In the genomic region with DNA sequence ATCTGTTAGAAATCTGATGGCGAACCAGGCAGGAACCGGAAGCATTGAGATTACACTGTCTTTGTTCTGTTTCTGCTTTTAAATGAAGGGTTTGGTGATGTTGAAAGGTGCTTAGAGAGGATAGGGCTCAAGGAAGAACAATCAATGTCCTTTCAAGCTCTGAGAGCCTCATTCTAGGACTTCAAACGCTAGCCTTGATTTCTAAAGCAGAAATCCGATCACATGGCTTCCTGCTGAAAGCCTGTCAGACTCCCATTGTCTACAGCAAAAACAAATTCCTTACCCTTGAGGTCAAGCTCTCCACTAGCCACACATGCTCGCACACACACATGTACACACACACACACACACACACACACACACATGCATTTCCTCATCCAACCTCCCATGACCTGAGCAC, we compare ENCODE assay signal across 27 mouse cellular contexts.
DNase-seq lines count a peak whose midpoint lies in the region; ATAC-seq lines count a peak whose summit lies in the region.
"Had no signal": no experiment of that assay in that cellular context is flagged by ENCODE, and none has a peak within 500 bp of the region (broad histone marks: within the 10 kb centered on the region; RNA-seq: fewer than 3 reads in every experiment).

No protein-coding gene starts in this region.

- peaks cover 64% of the 10 kb centered on the region for H3K27me3 ChIP-seq in heart, embryonic 10.5 days (ENCODE audit: insufficient read depth, poor library complexity, severe bottlenecking)
- no peaks in the 10 kb centered on the region for H3K27me3 ChIP-seq in midbrain, embryonic 14.5 days (ENCODE audit: control insufficient read depth, insufficient read depth, low read length)
- H3K27me3 ChIP-seq in midbrain, embryonic 13.5 days = no peaks in the 10 kb centered on the region
- H3K27me3 ChIP-seq: embryonic facial prominence, embryonic 13.5 days; limb, embryonic 12.5 days; liver, embryonic 15.5 days; midbrain, embryonic 12.5 days; stomach, embryonic 15.5 days had no signal

- 60% methylated on average over 5 of the region's 5 CpGs for WGBS in heart, embryonic 10.5 days
- WGBS in midbrain, embryonic 14.5 days = 6% methylated on average over 5 of the region's 5 CpGs
- 11% methylated on average over 5 of the region's 5 CpGs for WGBS in midbrain, embryonic 13.5 days

- no peaks in the 10 kb centered on the region for H3K9me3 ChIP-seq in heart, embryonic 10.5 days
- no peaks in the 10 kb centered on the region for H3K9me3 ChIP-seq in midbrain, embryonic 14.5 days (ENCODE audit: control insufficient read depth, low read length)
- H3K9me3 ChIP-seq in midbrain, embryonic 13.5 days = no peaks in the 10 kb centered on the region
- H3K9me3 ChIP-seq: embryonic facial prominence, embryonic 13.5 days; forebrain, embryonic 10.5 days; limb, embryonic 12.5 days; liver, embryonic 15.5 days; midbrain, embryonic 12.5 days; stomach, embryonic 15.5 days had no signal

- no peak overlapping the region for H3K4me3 ChIP-seq in heart, embryonic 10.5 days
- no peak overlapping the region for H3K4me3 ChIP-seq in midbrain, embryonic 14.5 days (replicated peaks; ENCODE audit: low read depth, low read length)
- no peak overlapping the region for H3K4me3 ChIP-seq in midbrain, embryonic 13.5 days (replicated peaks)
- H3K4me3 ChIP-seq: embryonic facial prominence, embryonic 13.5 days; forebrain, embryonic 10.5 days; left cerebral cortex, adult 2 months; limb, embryonic 12.5 days; liver, embryonic 15.5 days; midbrain, embryonic 12.5 days; stomach, embryonic 15.5 days had no signal

- no peak overlapping the region for H3K4me2 ChIP-seq in midbrain, embryonic 14.5 days (ENCODE audit: low read length)
- H3K4me2 ChIP-seq in midbrain, embryonic 13.5 days (replicated peaks) = no peak overlapping the region
- H3K4me2 ChIP-seq: embryonic facial prominence, embryonic 13.5 days; hindbrain, embryonic 14.5 days; limb, embryonic 12.5 days; liver, embryonic 15.5 days; lung, embryonic 14.5 days; midbrain, embryonic 12.5 days; stomach, embryonic 15.5 days had no signal

- no peak overlapping the region for H3K27ac ChIP-seq in heart, embryonic 10.5 days
- no peak overlapping the region for H3K27ac ChIP-seq in midbrain, embryonic 14.5 days (replicated peaks; ENCODE audit: low read depth, low read length)
- no peak overlapping the region for H3K27ac ChIP-seq in midbrain, embryonic 13.5 days
- H3K27ac ChIP-seq: embryonic facial prominence, embryonic 13.5 days; hindbrain, embryonic 14.5 days; limb, embryonic 12.5 days; liver, embryonic 15.5 days; midbrain, embryonic 12.5 days; stomach, embryonic 15.5 days had no signal

- no peak overlapping the region for H3K9ac ChIP-seq in midbrain, embryonic 14.5 days (replicated peaks; ENCODE audit: low read length)
- H3K9ac ChIP-seq in midbrain, embryonic 13.5 days (replicated peaks) = no peak overlapping the region
- H3K9ac ChIP-seq: embryonic facial prominence, embryonic 13.5 days; hindbrain, embryonic 14.5 days; limb, embryonic 12.5 days; liver, embryonic 15.5 days; lung, embryonic 14.5 days; midbrain, embryonic 12.5 days; stomach, embryonic 15.5 days had no signal

- DNase-seq in heart, adult 8-10 months (ENCODE audit: low spot score) = peak; percentile 48
- no peak for DNase-seq in heart, embryonic 10.5 days (ENCODE audit: low spot score)
- DNase-seq in midbrain, embryonic 14.5 days = peak; percentile 27
- DNase-seq in embryo, embryonic 10.5 days (ENCODE audit: low spot score) = peak; percentile 43
- no peak for DNase-seq in retina, embryonic 14.5 days (ENCODE audit: low spot score)
- DNase-seq: adrenal gland, postnatal 14 days; cerebellum, adult 18-20 months; cerebellum, postnatal 10 days; heart, postnatal 14 days; kidney, postnatal 14 days; lung, embryonic 14.5 days; lung, postnatal 14 days; retina, postnatal 1 day; right cerebral cortex, postnatal 14 days; thymus, postnatal 14 days had no signal

- no peaks in the 10 kb centered on the region; the same call in 1 of the 2 replicates for H3K4me1 ChIP-seq in heart, embryonic 10.5 days
- no peaks in the 10 kb centered on the region for H3K4me1 ChIP-seq in midbrain, embryonic 14.5 days (ENCODE audit: control insufficient read depth, insufficient read depth, low read length)
- 0 out of 2 replicates have a peak, but pooled peaks cover 3% of the 10 kb centered on the region for H3K4me1 ChIP-seq in midbrain, embryonic 13.5 days (replicated peaks)
- H3K4me1 ChIP-seq: embryonic facial prominence, embryonic 13.5 days; limb, embryonic 12.5 days; liver, embryonic 15.5 days; stomach, embryonic 15.5 days had no signal

- H3K36me3 ChIP-seq in heart, embryonic 10.5 days = no peaks in the 10 kb centered on the region
- no peaks in the 10 kb centered on the region for H3K36me3 ChIP-seq in midbrain, embryonic 14.5 days (ENCODE audit: control insufficient read depth, insufficient read depth, low read length)
- H3K36me3 ChIP-seq in midbrain, embryonic 13.5 days = no peaks in the 10 kb centered on the region
- H3K36me3 ChIP-seq: embryonic facial prominence, embryonic 13.5 days; forebrain, embryonic 10.5 days; limb, embryonic 12.5 days; liver, embryonic 15.5 days; midbrain, embryonic 12.5 days; stomach, embryonic 15.5 days had no signal

- ATAC-seq in midbrain, embryonic 14.5 days (ENCODE audit: low FRiP score, low TSS enrichment) = no peak
- ATAC-seq in midbrain, embryonic 13.5 days = no peak
- no peak for ATAC-seq in megakaryocyte progenitor cell, adult 5-6 weeks (replicated peaks; ENCODE audit: poor library complexity)
- ATAC-seq: forebrain, embryonic 16.5 days; intestine, postnatal 0 days had no signal

Comparison
In these comparisons a context has a peak if more than half of its experiments do, and no peak if none do; other contexts are left out.
1. DNase-seq: peak in heart, adult 8-10 months (single experiment), midbrain, embryonic 14.5 days (single experiment) and embryo, embryonic 10.5 days (single experiment); none in heart, embryonic 10.5 days (single experiment) and retina, embryonic 14.5 days (single experiment).